Mouse (Mus musculus): ENCODE data around the gene Tctex1d4.

GRCm38 (mm10) chr4:117113237-117113636 lies 13.4 kb upstream of the Tctex1d4 start:
- TF ChIP-seq POLR2A (IDR thresholded peaks at IDR 0.05; ENCODE audit: low read depth, low read length) = no peak
- TF ChIP-seq CTCF (IDR thresholded peaks at IDR 0.05; ENCODE audit: extremely low read depth, insufficient read depth, insufficient read length, insufficient replicate concordance) = no peak

Measured in spleen, adult 2 months (tissue).